Mouse (Mus musculus) testis, postnatal 10 days (tissue): ENCODE measurements around the gene Spem2.

Source experiments
- DNase-seq: peaks from one replicate; pipeline ENCODE4 v3.0.0; 2021; ENCODE audit warnings: low spot score

The Spem2 gene

GRCm38 (mm10) chr11:69835326-69835965 lies 17.2 kb upstream of the Spem2 start:
- no peak for DNase-seq

- peak; percentile 65 for DNase-seq
These were observed 15.8 kb upstream of the Spem2 start for GRCm38 (mm10) chr11:69834001-69834549.

GRCm38 (mm10) chr11:69833554-69833953 lies 15.3 kb upstream of the Spem2 start:
- no peak for DNase-seq

GRCm38 (mm10) chr11:69828832-69829231 lies 10.6 kb upstream of the Spem2 start:
- DNase-seq, result no peak

- no peak for DNase-seq
These were observed 5.2 kb upstream of the Spem2 start for GRCm38 (mm10) chr11:69823456-69823855.

GRCm38 (mm10) chr11:69822080-69822479 lies 3.8 kb upstream of the Spem2 start, which contains the start of gene Spem1:
TSS of gene Spem1 (minus strand) at chr11:69822180.
- DNase-seq, result no peak

GRCm38 (mm10) chr11:69818871-69819270 lies 606 bp upstream of the Spem2 start:
- no peak for DNase-seq

GRCm38 (mm10) chr11:69816520-69816919 lies 1.7 kb downstream of the Spem2 start:
- no peak for DNase-seq

GRCm38 (mm10) chr11:69815155-69815554 lies 3.1 kb downstream of the Spem2 start, which contains the start of gene Gm39566:
TSS of gene Gm39566 (minus strand) at chr11:69815298.
- no peak for DNase-seq

- DNase-seq, result no peak
These were observed 8.0 kb downstream of the Spem2 start for GRCm38 (mm10) chr11:69810280-69810679.

GRCm38 (mm10) chr11:69807641-69808040 lies 10.6 kb downstream of the Spem2 start:
- DNase-seq, result no peak

- DNase-seq, result no peak
These were observed 11.9 kb downstream of the Spem2 start for GRCm38 (mm10) chr11:69806378-69806777.

- DNase-seq, result no peak
These were observed 13.0 kb downstream of the Spem2 start, which contains the start of gene Tmem102 for GRCm38 (mm10) chr11:69804972-69805909. TSS of gene Tmem102 (minus strand) at chr11:69805624.

GRCm38 (mm10) chr11:69804652-69804940 lies 13.7 kb downstream of the Spem2 start:
- peak; percentile 66 for DNase-seq

GRCm38 (mm10) chr11:69803786-69804651 lies 14.2 kb downstream of the Spem2 start:
- DNase-seq, result peak; percentile 79

GRCm38 (mm10) chr11:69803328-69803727 lies 14.9 kb downstream of the Spem2 start:
- no peak for DNase-seq

GRCm38 (mm10) chr11:69802648-69803105 lies 15.6 kb downstream of the Spem2 start:
- peak; percentile 93 for DNase-seq

GRCm38 (mm10) chr11:69801379-69801977 lies 16.8 kb downstream of the Spem2 start, which contains the start of gene Fgf11:
TSS of gene Fgf11 (minus strand) at chr11:69801857.
- DNase-seq, result peak; percentile 60

GRCm38 (mm10) chr11:69800392-69801197 lies 17.7 kb downstream of the Spem2 start:
- DNase-seq, result peak; percentile 92

GRCm38 (mm10) chr11:69800138-69800391 lies 18.2 kb downstream of the Spem2 start:
- DNase-seq, result peak; percentile 66
